Mouse (Mus musculus) neural tube, embryonic 10.5 days (tissue): ENCODE measurements at regions not wholly inside any gene's neighbourhood (a gene's known extent, or its start where the extent isn't known, plus 50 kb on each side); places are given as distances from the start of the nearest gene placed in this dataset.

Experiments
- DNase-seq: peaks from one replicate; pipeline ENCODE4 v3.0.0-alpha.2; 2017; ENCODE audit warnings: low spot score; ENCODE audit errors: extremely low spot score

DNA sequence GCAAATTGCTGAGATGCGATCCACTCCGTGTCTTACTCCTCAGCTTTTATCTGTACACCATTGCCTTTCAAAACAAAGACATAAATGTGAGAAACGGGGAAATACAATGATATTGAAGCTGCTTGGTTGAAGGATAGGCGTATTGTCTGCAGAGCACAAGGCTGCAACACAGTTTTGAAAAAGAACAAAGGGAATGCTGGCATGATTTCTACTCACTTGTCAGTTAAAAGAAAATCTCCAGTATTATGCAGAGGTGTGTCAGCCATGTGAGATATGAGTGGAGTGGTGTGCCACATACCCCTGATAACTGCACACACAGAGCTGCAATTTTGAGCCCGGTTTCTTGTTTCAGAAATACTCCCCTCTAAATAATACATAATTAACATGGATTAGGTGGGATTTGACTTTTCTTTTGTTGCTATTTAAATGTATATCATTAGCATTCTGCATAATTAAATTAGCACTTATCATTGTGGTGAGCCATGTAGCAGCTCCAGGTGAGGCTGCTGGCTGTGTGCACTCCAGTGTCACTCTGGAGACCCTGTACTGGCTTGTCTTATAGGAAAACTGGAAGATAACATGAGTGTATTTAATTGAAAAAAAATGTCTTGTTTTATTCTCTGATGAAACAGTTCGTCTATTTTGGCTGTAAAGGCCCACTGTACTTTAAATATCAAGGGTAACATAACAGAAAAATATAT is 133.2 kb upstream of the Flrt2 start:
- DNase-seq = no peak

DNA sequence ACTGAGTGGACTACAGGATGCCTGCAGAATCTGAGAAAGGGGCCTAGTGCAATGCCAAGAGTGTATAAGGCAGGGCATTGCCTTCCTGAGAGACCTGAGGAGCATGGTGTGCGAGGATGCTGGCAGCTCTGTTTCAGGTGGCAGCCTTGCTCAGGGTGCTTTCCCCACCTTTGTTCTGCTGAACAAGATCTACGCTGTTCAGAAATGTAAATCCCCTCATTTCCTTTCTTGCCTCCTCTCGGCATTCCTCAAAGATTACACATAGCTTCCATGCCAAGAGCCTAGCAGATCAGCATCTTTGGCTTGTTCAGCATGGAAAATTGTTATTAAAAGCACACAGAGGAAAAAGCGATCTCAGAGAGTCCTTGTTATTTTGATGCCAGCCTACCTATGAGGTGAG is 128.6 kb upstream of the Flrt2 start:
- DNase-seq = no peak

DNA sequence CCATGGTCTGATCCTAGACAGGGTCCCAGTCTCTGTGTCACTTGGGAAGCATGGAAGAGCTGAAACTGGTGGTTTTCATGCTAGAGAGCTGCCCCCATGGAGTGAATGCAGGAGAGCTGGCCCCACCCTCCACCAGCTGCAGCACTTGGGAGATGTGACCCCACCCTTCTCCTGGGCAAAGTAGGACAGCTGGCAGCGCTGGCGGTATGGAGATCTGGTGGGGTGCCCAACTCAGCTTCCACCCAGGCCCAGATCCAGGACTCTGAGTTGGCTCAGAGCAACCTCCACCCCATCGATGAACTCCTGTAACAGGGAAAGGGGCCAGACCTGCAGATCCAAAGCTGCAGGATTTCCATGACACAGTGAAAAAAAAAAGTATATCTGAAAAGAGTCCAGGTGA is 115.3 kb upstream of the Flrt2 start:
- no peak for DNase-seq

DNA sequence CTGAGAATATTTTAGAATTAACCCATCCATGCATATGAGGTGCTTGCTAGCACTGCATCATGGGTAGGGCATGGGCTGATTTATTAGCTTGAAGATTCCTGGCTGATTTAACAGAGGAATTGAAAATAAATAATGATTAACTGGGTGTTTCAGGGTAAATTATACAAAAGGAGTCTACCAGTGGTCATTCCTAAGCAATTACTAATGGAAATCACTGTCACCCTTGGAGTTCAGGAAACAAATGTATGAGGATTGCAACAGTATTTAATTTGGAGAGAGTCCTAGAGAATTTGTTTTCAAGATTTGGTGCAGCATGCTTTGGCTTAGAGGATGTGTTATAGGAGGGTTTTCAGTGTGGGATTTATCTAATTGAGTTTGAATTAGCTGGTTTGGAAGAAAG is 103.0 kb upstream of the Flrt2 start:
- no peak for DNase-seq

DNA sequence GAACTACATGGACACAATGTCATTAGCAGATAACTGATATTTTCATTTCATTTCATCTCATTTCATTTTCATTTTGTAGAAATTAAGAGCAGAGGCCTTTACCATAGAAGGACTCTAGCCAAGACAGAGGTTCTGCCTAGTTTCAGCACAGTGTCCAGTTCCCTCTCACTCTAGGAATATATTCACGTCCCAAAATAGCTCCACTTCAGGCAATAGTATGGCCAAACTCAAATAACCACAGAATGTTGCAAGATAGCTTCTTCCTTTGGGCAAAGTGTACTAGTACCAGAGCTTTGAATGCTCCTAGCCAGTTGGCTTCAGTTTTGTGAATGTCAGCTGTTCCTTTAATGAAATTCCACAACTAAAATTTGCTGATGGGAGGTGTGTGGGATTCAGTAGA is 72.7 kb upstream of the Flrt2 start:
- no peak for DNase-seq

DNA sequence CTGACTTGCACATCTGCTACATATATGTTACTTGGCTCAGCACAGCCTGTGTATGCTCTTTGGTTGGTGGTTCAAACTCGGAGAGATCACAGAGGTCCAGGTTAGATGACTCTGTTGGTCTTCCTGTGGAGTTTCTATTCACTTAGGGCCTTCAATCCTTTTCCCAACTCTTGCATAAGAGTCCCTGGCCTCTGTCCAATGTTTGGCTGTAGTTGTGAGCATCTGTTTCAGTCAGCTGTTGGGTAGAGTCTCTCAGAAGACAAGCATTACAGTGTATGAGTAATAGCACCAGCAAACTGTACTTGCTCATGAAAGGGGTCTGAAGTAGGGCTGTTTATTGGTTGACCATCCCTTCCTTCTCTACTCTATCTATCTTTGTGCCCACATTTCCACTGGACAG is 61.0 kb upstream of the Flrt2 start:
- no peak for DNase-seq

DNA sequence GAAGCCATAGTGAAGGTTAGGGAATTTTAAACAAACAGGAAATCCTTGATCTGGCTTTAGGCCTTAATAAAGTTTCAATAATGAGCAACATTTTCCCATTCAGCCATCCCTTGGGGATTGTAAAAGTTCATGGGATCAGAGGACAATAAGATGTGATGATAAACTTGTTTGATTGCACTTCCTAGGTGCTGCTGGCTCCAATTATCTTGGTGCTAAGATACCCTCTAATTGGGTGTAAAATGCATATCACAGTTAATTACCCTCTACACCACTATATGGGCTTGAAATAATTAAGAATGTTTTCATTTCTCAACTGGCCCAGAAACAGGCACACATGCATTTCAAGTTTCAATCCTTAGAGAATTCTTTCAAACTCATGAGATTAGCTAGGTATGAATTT is 55.4 kb upstream of the Flrt2 start:
- DNase-seq = no peak

DNA sequence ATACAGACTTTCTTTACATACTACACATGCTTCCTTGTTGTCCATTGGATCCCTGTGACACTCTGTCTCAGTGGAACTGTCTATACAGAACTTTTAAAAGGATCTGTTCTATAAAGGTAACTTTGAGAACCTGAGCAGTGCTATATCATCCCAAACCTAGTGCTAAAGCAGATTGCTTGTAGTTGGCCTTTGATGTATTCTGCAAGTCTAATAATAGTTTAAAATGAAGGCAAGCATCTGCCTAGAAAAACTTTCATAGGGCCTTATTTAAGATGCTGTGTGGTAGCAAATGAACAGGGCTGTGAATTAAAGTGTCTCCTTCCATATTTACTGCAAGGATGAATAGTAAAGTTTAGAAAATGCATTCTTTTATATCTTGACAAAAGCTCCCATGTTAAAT is 52.1 kb upstream of the Flrt2 start:
- no peak for DNase-seq

DNA sequence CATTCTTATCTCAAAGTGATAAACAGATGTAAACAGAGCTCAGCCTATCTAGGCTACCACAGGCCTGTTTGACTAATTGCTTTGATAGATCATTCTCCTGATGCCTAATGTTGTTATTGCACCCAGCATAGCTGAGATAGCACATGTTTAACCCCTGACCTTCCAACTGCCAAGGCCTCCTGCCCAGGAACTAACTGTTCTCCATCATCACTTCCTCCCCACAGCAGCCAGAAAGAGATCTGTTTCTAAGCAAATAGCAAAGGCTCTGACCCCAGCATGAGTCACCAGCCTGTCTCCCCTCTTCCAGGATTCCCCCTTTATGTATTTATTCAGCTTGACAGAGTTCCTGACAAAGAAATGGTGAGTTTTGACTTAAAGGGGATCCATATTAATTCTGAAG is 50.4 kb upstream of the Flrt2 start:
- DNase-seq = peak; percentile 47
